Mouse (Mus musculus) erythroblast, embryonic 14.5 days (primary cell): ENCODE measurements around the gene Gm10638. TPM values are rescaled to one million over a fixed set of nuclear protein-coding genes. Genes with fewer than 3 reads are reported as not detected.

Experiments used
- H3K27me3 ChIP-seq: 2 replicates; pipeline ENCODE4 v1.6.1; 2012; ENCODE audit warnings: inconsistent platforms; ENCODE audit not compliant: control insufficient read depth
- H3K36me3 ChIP-seq: 2 replicates; pipeline ENCODE4 v1.6.1; 2012; ENCODE audit warnings: mild to moderate bottlenecking, inconsistent platforms; ENCODE audit not compliant: control insufficient read depth
- H3K4me1 ChIP-seq: 2 replicates; pipeline ENCODE4 v1.6.1; 2012; ENCODE audit warnings: inconsistent platforms; ENCODE audit not compliant: control insufficient read depth
- H3K4me3 ChIP-seq: replicated peaks from 2 replicates; pipeline ENCODE3; 2012; ENCODE audit warnings: moderate library complexity, mild to moderate bottlenecking, inconsistent platforms
- H3K9me3 ChIP-seq: 2 replicates; pipeline ENCODE4 v1.6.1; 2012; ENCODE audit warnings: low read length, inconsistent platforms, mixed read lengths; ENCODE audit not compliant: control insufficient read depth
- GATA1 ChIP-seq: IDR thresholded peaks from 2 replicates; pipeline ENCODE4 v1.6.1; 2012; ENCODE audit warnings: low read length, inconsistent platforms, mixed read lengths
- TAL1 ChIP-seq: IDR thresholded peaks from 3 replicates; pipeline ENCODE4 v1.6.1; 2012; ENCODE audit warnings: low read length, inconsistent platforms, mixed read lengths
- polyA plus RNA-seq: library from polyadenylated mRNA; stranded (reverse); fragments of >175 nt; gene quantifications from 2 replicates; pipeline ENCODE4 v1.2.3, GENCODE M21; 2012

Gene Gm10638
- polyA plus RNA-seq, 1 experiment = 1.3 TPM

GRCm38 (mm10) chr8:86746511-86746910 is 1.0 kb downstream of the Gm10638 start:
- Histone ChIP-seq H3K36me3 (peaks cover 2% of the 10 kb centered on the region), H3K27me3 (peaks cover 6% of the 10 kb centered on the region), H3K4me3 (peak overlapping the region; percentile 95), H3K9me3 (no peaks in the 10 kb centered on the region), H3K4me1 (peaks cover 44% of the 10 kb centered on the region)
- TF ChIP-seq GATA1 = no peak
- no peak for TF ChIP-seq TAL1

- TF ChIP-seq GATA1 (no peak), TAL1 (no peak)
- H3K4me3 ChIP-seq = no peak overlapping the region
- peaks cover 15% of the 10 kb centered on the region for H3K4me1 ChIP-seq
- H3K27me3 ChIP-seq = peaks cover 26% of the 10 kb centered on the region
- H3K36me3 ChIP-seq = no peaks in the 10 kb centered on the region
- no peaks in the 10 kb centered on the region for H3K9me3 ChIP-seq
Measured at GRCm38 (mm10) chr8:86749842-86750241, 4.3 kb downstream of the Gm10638 start.

GRCm38 (mm10) chr8:86756948-86757733 is 11.6 kb downstream of the Gm10638 start:
- H3K4me3 ChIP-seq = no peak overlapping the region
- H3K27me3 ChIP-seq = peaks cover 18% of the 10 kb centered on the region
- no peak for TF ChIP-seq TAL1
- no peaks in the 10 kb centered on the region for H3K9me3 ChIP-seq
- no peaks in the 10 kb centered on the region for H3K36me3 ChIP-seq
- H3K4me1 ChIP-seq = peaks cover 25% of the 10 kb centered on the region

GRCm38 (mm10) chr8:86758651-86759050 is 13.2 kb downstream of the Gm10638 start:
- H3K9me3 ChIP-seq = no peaks in the 10 kb centered on the region
- no peaks in the 10 kb centered on the region for H3K36me3 ChIP-seq
- peaks cover 20% of the 10 kb centered on the region for H3K27me3 ChIP-seq
- no peak for TF ChIP-seq GATA1
- no peak for TF ChIP-seq TAL1
- H3K4me1 ChIP-seq = peaks cover 25% of the 10 kb centered on the region
- H3K4me3 ChIP-seq = no peak overlapping the region

GRCm38 (mm10) chr8:86759090-86759491 is 13.6 kb downstream of the Gm10638 start:
- Histone ChIP-seq H3K4me1 (peaks cover 28% of the 10 kb centered on the region), H3K36me3 (no peaks in the 10 kb centered on the region), H3K9me3 (no peaks in the 10 kb centered on the region), H3K27me3 (peaks cover 16% of the 10 kb centered on the region), H3K4me3 (no peak overlapping the region)
- TF ChIP-seq TAL1 = no peak
- no peak for TF ChIP-seq GATA1

- H3K9me3 ChIP-seq = peaks cover 3% of the 10 kb centered on the region; the same call in 1 of the 2 replicates
- no peak overlapping the region for H3K4me3 ChIP-seq
- H3K4me1 ChIP-seq = peaks cover 43% of the 10 kb centered on the region
- TF ChIP-seq TAL1 = no peak
- TF ChIP-seq GATA1 = no peak
- no peaks in the 10 kb centered on the region for H3K36me3 ChIP-seq
- peaks cover 16% of the 10 kb centered on the region for H3K27me3 ChIP-seq
Measured at GRCm38 (mm10) chr8:86760746-86761145, 15.2 kb downstream of the Gm10638 start.

GRCm38 (mm10) chr8:86762806-86763205 is 17.3 kb downstream of the Gm10638 start:
- Histone ChIP-seq H3K27me3 (peaks cover 13% of the 10 kb centered on the region), H3K9me3 (peaks cover 3% of the 10 kb centered on the region; the same call in 1 of the 2 replicates), H3K4me3 (no peak overlapping the region), H3K4me1 (peaks cover 46% of the 10 kb centered on the region), H3K36me3 (no peaks in the 10 kb centered on the region)
- TF ChIP-seq GATA1 (no peak), TAL1 (no peak)

GRCm38 (mm10) chr8:86765155-86765554 is 19.7 kb downstream of the Gm10638 start:
- H3K9me3 ChIP-seq = peaks cover 3% of the 10 kb centered on the region; the same call in 1 of the 2 replicates
- no peak overlapping the region for H3K4me3 ChIP-seq
- peaks cover 25% of the 10 kb centered on the region for H3K4me1 ChIP-seq
- H3K27me3 ChIP-seq = peaks cover 13% of the 10 kb centered on the region
- H3K36me3 ChIP-seq = no peaks in the 10 kb centered on the region
- TF ChIP-seq GATA1 = no peak
- no peak for TF ChIP-seq TAL1

- no peak overlapping the region for H3K4me3 ChIP-seq
- no peak for TF ChIP-seq GATA1
- no peak for TF ChIP-seq TAL1
- peaks cover 25% of the 10 kb centered on the region for H3K4me1 ChIP-seq
- peaks cover 13% of the 10 kb centered on the region for H3K27me3 ChIP-seq
- peaks cover 3% of the 10 kb centered on the region; the same call in 1 of the 2 replicates for H3K9me3 ChIP-seq
- no peaks in the 10 kb centered on the region for H3K36me3 ChIP-seq
Measured at GRCm38 (mm10) chr8:86765669-86766068, 20.2 kb downstream of the Gm10638 start.
